Mouse (Mus musculus) lung, postnatal 14 days (tissue): Measurements from ENCODE around the gene Nectin1.

Experiments used
- DNase-seq: peaks from one replicate; pipeline ENCODE4 v3.0.0; 2021

Gene Nectin1

DNA sequence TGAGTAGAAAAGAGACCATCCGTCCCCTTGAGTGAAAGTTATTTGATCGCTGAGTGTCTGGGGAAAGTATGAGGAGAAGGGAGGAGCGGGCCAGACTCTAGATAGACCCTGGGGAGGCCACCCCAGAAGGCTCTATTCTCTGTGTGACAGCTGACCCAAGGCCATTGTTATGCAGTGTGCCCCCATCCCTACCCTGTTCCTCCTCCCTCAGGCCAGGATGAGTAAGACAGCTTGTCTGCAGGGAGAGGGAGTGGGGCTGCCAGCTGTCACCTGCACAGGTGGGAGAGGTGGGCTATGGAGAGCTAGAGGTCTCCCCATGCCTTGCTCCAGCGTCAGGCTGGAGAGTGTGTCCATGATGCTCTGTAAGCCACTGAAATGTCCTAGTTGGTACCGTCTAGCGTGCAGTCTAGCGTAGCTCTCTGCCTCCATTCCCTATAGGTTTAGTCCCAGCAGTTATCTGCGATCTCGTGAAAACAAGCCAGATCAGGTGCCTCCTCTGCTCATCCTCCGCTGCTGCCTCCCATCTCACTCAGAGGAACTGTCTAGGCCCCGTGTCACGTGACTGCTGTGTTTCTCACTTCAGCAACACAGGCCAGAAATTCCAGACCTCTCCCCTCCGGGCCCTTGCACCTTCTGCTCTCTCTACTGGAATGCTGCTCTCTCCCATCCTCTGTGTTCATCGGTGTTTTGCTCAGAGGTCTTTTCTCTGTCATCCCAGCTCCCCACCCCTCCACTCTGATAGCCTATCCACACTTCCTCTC, 21.8 kb downstream of the Nectin1 start:
- no peak for DNase-seq

DNA sequence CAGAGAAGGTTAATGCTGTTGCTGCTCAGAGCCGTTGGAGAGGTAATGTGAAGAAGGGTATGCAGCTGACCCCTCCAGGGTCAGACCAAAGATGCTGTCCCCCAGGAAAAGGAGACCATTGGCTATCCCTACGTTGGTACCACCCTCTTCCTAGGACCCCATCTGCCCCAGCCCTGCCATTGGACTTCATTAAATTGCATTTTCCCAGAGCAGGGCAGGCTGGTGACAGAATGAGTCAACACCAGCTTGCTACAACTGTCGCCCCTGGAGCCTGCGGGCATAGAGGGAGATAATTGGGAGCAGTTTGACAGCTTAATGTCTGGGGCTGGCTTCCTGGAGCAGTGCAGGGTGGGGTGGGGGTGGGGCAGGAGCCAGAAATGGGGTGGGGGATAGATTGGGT, 25.0 kb downstream of the Nectin1 start:
- DNase-seq = no peak

DNA sequence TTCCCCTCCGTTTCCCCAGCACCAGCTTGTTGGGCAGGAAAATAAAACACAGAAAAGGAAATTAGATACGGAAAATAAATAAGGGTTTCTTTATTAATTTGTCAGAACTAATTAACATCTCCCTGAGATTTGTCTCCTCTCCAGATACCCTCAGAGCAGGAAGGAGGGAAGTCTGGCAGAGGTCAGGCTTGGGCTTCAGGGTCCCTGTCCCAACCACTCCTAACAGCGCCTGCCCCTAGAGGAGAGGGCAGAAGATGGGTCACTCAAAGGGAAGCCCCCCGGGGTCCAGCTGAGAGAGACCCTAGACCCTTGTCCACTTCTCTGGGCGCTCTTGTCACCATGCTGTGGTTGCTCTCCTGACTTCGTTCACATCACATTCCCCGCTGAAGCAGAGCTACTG, 25.4 kb downstream of the Nectin1 start:
- no peak for DNase-seq

- DNase-seq = no peak
These were observed 26.2 kb downstream of the Nectin1 start for GRCm38 (mm10) chr9:43769940-43770339.

DNA sequence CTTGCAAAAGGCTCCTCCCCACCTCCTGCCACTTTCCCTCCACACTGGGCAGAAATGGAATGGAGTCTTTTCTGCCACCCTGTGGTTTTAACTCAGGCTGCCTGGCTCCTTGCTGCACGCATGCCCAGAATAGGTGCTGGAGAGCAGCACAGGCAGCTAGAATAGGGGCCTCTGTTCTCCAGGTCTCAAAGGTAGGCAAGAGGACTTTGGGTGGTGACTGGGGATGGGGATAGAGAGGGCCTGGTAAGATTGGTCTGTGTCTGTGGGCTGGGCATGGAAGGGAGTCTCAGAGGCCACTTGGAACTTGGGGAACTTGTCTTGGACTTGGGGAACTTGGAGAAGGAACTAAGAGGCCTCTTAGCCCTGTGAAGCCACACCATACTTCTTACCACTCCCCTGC, 27.3 kb downstream of the Nectin1 start:
- DNase-seq = no peak

- DNase-seq = no peak
These were observed 28.7 kb downstream of the Nectin1 start for GRCm38 (mm10) chr9:43772460-43772859.

DNA sequence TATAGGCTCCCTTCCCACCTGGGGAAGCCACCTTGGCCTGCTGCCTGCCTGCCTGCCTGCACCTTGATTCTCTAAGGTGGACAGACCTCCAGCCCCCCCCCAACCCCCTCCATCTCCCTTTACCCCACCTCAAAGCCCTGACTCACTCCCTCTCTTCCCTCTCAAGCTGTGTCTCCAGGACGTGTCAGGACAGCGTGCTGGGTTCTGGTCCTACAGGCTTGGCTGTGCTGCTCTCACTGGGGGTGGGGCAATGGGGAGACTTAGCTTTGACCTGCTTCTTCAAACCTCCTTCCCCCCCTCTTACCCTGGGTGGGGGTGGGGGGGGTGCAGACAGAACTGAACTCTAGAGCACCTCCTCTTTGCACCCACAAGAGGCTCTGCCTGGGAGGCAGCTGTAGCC, 29.7 kb downstream of the Nectin1 start:
- no peak for DNase-seq

DNA sequence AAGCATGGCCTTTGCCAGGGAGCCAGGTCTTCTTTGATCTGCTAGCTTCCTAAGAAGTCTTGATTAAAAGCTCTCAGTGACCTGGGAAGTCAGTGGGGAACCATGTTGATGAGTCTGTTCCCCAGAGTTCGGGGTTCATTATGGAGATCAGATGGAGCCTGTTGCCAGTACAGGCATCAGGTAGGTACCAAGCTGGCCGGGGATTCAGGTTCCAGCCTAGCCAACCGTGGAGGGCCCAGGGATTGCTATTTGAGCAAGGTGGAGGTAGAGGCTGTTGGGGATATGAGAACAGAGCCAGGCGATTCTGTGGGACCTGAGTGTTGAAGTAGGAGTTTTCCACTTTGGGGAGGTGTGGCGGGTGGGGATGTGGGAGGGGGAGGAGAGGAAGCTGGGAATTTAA, 30.6 kb downstream of the Nectin1 start:
- DNase-seq = no peak

GRCm38 (mm10) chr9:43776231-43776630, 32.4 kb downstream of the Nectin1 start:
- no peak for DNase-seq

GRCm38 (mm10) chr9:43777362-43778360, 33.9 kb downstream of the Nectin1 start:
- DNase-seq = no peak

- DNase-seq = no peak
These were observed 37.1 kb downstream of the Nectin1 start for GRCm38 (mm10) chr9:43780883-43781282.

DNA sequence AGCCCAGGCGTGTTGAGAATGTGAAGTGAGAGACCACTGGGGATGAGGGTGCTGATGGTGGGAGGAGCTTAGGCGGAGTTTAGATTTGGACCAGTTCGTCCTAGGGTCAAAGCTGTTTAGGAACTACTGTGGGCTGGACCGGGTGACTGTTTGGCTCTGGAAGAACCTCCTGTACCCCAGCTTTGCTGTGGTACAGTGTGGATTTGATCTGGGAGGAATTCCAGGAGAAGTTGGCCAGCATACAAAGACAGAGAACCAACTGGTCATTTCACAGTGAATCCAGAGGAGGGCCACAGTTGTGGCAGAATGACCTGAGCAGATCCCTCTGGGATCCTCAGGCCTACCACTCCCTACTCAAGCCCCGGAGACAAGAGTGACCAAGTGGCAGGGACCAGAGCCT, 38.6 kb downstream of the Nectin1 start:
- no peak for DNase-seq

DNA sequence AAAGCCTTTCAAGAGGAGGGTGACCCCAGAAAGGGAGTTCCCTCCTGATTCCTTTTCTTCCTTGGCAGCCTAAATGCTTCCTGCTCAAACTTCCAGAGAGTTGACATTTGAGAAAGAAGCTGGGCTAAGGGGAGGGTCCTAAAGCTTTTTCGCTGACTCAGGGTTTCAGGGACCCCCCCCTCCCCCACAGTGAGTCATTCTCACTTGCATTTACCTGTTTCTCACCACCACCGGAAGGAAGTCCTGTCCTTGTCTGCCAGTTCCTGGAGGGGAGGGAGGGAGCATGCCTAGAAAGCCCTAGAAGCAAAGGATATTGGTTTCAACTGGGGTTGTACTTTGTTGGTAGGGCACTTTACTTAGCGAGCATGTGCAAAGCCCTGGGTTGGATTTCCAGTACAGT, 40.2 kb downstream of the Nectin1 start:
- DNase-seq = no peak

- no peak for DNase-seq
These were observed 41.1 kb downstream of the Nectin1 start for GRCm38 (mm10) chr9:43784841-43785240.

DNA sequence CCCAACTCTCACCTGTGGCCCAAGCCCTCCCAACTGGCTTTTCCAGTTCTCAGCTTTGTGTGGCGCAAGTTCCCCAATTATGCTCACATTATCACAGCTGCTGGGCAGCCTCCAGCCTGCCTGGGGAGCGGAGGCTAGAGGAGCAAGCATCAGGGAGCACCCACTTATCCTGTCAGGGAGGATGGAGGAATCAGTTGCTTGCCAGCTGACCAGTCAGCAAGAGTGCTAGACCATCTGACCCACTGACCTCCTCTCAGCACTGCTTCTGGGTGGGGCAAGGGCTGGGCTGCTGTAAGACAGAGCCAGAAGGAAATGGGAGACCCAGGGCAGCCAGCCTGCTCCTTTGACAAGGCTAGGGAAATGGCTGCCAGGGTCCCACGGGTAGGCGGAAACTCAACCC, 43.8 kb downstream of the Nectin1 start:
- DNase-seq = no peak

DNA sequence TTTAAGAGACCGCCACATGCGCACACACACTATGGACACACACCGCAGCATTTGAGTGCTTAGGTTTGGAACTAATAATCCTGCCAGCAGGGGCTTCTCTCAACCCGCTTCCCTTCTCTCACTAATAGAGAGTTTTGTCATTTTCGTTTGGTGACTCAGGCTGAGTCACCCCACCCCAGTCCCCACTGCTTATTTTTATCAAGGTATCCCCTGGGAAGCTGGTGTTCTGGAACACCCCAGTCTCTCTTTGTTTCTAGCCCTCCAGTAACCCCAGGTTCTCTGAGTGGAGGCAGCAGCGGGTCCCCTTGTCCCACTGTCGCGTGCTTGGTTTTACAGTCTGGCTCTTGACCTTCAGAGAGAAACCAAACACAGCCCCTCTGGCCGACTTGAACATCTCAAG, 48.9 kb downstream of the Nectin1 start:
- no peak for DNase-seq

- no peak for DNase-seq
These were observed 49.6 kb downstream of the Nectin1 start for GRCm38 (mm10) chr9:43793411-43793810.

GRCm38 (mm10) chr9:43796031-43796430, 52.2 kb downstream of the Nectin1 start:
- no peak for DNase-seq

GRCm38 (mm10) chr9:43796841-43797740, 53.3 kb downstream of the Nectin1 start:
- DNase-seq = no peak

DNA sequence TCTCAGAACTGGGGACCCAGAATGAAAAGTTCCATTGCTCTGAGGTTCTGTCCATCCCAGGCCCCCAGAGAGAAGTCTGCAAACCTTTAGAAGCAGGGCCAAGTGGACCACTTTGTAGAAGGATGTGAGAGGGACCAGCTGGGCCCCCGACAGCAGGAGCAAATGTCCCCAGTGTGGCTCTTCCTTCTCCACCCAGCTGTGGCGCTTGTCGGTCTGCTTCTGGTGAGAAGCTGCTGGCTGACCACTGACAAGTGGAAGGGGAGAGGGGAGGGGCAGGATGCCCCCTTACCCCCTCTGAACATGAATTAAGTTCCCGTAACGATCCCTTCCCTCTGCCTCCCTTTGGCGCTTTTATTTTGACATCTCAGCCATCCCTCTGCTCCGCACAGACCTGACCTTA, 54.0 kb downstream of the Nectin1 start:
- no peak for DNase-seq

DNA sequence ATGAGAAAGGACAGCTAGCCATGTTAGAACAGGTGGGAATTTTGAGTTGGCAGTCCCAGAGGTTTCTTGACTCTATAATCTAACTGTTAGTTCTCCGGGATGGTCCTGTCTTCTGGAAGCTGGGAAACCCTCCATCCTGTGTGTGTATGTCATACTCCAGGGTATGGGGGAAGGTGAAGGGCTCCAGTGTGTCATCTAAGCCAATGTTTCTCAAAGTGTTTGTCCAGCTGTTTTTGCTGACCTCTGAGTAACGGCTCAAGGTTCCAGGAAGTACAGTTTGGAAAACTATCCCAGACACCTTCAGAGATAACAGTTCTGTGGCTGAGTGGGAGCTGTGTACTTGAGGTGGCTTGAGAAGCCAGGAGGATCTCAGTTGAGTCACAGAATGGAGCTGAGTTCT, 56.7 kb downstream of the Nectin1 start:
- no peak for DNase-seq

DNA sequence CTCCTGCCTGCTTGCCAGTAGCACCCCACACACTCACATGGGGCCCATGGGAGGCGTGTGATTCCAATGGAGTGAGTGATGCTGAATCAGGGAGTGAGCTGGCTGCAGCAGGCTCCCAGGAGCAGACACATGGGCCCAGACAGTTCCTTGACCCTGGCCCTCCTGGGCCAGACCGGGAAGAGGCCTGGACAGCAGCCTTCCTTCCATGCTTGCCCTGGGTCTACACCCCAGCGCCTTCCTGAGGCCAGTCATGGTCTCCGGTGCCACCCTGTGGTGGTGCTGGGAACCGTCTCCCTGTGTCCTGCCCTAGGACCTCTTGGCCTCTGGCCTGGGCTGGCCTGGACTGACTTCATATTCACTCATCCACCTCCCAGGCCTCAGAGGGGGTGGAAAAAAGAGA, 58.1 kb downstream of the Nectin1 start:
- DNase-seq = peak; percentile 78

DNA sequence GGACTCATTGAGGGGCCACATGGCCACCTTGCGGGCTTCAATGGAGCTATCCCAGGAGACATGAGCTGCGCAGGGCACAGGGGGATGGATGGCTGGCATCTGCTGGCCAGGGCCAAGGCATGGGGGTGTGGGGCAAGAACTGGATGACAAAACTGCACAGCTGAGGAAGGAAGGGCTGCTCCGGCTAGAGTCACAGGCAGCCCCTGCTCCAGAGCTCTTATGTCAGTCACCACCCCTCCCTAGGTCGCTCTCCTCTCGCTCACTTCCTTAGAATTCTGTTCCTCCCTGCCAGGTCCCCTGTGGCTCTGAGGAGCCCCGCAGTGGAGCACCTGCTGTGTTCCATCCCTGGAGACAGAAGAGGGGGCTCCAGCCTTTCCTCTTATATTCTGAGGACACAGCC, 63.8 kb downstream of the Nectin1 start:
- no peak for DNase-seq
